24 mouse cellular contexts compared by ENCODE assay signal in genomic region chr5:22499437-22499836, GRCm38 (mm10).
"Had no signal": no experiment of that assay in that cellular context is flagged by ENCODE, and none has a peak within 500 bp of the region (broad histone marks: within the 10 kb centered on the region; RNA-seq: fewer than 3 reads in every experiment).

No protein-coding gene starts in this region.

- H3K9ac ChIP-seq: heart, embryonic 12.5 days; hindbrain, embryonic 12.5 days; hindbrain, embryonic 14.5 days; intestine, embryonic 15.5 days; limb, embryonic 15.5 days had no signal

- ATAC-seq: hindbrain, embryonic 16.5 days; inflammation-experienced regulatory T-cells, adult 6 months; intestine, embryonic 15.5 days; intestine, postnatal 0 days had no signal

- DNase-seq: gastrocnemius, adult 2 months; gastrocnemius, postnatal 10 days; gastrocnemius, postnatal 25 days; heart, adult 18-20 months; heart, postnatal 10 days; heart, postnatal 4 days; kidney, adult 18-20 months; kidney, adult 8-10 months; kidney, postnatal 10 days; kidney, postnatal 25 days; kidney, postnatal 4 days had no signal

- H3K27ac ChIP-seq: gastrocnemius, adult 2 months; heart, embryonic 10.5 days; hindbrain, embryonic 10.5 days; hindbrain, embryonic 12.5 days; hindbrain, embryonic 14.5 days; intestine, embryonic 15.5 days; layer of hippocampus, adult 2 months; left cerebral cortex, adult 2 months; limb, embryonic 15.5 days had no signal

- H3K4me2 ChIP-seq: heart, embryonic 12.5 days; hindbrain, embryonic 12.5 days; hindbrain, embryonic 14.5 days; intestine, embryonic 15.5 days; limb, embryonic 15.5 days; liver, embryonic 11.5 days had no signal

- H3K27me3 ChIP-seq: heart, embryonic 12.5 days; hindbrain, embryonic 12.5 days; intestine, embryonic 15.5 days; limb, embryonic 15.5 days had no signal

- H3K4me1 ChIP-seq: heart, embryonic 10.5 days; hindbrain, embryonic 10.5 days; hindbrain, embryonic 12.5 days; intestine, embryonic 15.5 days; limb, embryonic 15.5 days had no signal

- H3K9me3 ChIP-seq: heart, embryonic 10.5 days; heart, embryonic 12.5 days; hindbrain, embryonic 10.5 days; hindbrain, embryonic 12.5 days; intestine, embryonic 15.5 days; limb, embryonic 15.5 days had no signal

- H3K4me3 ChIP-seq: gastrocnemius, adult 2 months; heart, embryonic 10.5 days; heart, embryonic 12.5 days; hindbrain, embryonic 10.5 days; hindbrain, embryonic 12.5 days; intestine, embryonic 15.5 days; layer of hippocampus, adult 2 months; left cerebral cortex, adult 2 months; limb, embryonic 15.5 days had no signal

- H3K36me3 ChIP-seq: intestine, embryonic 15.5 days had no signal
